Mouse (Mus musculus): ENCODE data around the gene Gm20388.

Gm20388 gene

DNA sequence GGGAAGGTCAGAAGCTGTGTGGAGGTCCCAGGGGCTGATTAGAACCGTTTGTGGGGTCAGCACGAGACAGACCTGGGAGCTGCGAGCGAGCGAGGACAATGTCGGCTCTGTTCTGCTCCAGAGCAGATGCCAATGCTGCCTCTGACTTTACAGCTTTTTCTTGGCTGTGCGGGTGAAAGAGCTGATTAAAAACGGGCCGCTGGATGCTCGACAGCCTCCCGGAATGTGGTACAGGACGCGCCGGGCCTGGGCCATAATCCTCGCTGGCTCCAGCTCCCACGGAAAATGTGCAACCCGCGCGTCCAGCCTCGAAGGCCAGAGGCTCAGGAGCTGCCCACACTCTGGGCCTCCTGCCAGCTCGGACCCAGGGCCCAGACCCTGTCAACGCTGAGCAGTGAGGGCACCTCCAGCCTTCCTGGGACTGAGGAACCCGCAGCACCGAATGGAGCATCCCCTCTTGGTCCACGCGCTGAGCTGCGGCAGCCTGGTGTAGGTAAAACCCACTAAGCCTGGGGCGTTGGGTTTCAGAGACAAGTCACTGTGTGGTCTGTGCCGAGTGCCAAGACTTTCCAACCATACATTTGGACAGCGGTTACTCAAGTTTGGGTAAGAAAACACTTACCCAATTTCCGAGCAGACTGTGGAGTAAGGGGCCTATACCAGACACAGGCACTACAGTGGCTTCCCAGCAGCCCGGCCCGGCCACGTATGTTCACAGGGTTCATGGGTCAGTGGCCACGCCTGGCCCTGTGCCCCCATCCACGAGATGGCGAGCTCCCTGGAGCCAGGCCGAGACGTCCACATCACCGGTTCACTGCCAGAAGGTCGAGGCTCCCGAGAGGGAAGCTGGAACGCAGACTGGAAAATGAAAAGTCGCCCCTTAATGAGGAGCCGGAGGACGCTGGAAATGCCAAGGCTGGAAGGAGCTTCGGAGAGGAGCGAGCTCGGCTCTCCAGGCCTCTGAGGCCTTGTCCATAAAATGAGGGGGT, 1557.7 kb downstream of the Gm20388 start:
- no peak for DNase-seq (ENCODE audit: low read depth, low spot score)

DNA sequence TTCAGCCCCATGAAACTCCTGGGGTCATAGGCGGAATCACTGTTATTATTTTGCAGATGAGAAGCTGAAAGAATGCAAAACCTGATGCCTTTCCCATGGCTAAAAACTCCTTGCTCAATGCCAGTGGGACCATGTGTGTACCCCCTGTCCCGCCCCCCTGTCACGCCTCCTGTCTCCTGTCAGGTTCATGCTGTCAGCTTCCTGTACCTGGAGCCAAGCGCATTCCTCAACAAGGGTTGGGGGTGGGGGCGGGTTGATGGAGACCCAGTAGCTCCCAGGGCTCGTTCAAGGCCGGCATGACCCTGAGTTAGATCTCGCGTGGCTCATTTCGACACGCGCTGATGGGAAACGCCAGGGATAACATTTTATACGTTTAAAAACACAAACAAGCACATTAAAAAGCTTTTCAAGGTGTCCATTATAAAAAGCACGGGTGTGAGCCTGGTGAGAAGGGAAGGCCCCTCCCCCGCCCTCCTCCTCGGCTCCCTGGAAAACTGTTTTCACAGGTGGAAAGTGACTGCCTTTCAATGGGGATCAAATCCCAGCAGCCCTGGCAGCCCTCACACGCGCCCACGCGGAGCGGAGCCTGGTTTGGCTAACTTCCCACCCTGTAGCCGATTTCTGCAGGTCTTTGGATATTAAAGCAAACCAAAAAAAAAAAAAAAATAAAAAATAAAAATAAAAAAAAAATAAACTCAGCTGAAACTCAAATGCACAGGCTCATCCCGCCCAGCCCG, 1563.7 kb downstream of the Gm20388 start:
- no peak for DNase-seq (ENCODE audit: low read depth, low spot score)

DNA sequence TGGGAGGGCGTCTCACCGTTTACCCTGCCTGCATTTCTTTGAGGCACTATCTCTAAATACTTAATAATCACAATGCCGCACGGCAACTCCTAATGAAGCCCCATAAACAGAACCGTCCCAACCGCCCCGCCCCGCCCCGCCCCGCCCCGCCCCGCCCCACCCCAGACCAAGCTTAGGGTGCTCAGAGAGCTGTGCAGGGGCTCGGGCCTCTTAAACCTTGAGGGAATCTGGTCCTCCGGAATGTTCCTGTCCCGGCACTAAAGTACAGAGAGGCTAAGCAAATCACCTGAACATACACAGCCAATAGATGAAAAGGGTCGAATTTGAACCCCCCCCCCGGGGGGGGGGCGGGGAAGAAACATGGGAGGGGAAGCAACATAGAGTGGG, 1564.2 kb downstream of the Gm20388 start:
- DNase-seq (ENCODE audit: low read depth, low spot score): no peak

DNA sequence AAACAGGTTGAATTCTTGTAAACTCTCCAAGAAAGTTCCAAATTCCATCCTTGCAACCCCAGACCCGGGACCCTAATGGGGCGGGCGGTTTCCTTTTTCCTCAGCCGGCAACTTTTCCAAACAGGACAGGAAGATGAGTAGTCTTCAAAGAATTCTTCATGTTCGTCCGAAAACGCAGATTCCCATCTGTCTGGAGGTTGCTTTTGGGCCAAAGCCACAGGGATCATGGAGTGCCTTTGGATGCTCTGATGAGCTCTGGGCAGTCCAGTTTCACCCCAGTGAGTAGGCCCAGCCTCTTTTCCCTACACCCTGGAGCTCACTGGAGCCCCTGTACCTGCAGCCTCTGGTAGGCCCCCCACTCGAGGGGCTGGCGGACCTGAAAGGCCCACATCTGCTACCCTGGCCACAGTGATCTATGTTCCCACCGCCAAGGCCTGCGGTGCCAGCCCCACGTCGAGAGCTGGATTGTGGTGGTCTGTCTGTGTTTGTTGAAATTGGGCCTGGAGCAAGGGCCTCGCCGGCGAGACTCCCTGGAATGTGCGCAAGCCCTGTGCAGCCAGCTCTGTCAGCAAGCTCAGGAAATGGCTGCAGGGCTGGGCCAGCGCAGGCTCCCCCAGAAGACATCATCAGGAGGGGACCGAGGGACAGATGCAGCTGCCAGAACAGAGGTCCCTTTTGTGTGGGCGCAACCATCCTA, 1567.4 kb downstream of the Gm20388 start:
- no peak for DNase-seq (ENCODE audit: low read depth, low spot score)

DNA sequence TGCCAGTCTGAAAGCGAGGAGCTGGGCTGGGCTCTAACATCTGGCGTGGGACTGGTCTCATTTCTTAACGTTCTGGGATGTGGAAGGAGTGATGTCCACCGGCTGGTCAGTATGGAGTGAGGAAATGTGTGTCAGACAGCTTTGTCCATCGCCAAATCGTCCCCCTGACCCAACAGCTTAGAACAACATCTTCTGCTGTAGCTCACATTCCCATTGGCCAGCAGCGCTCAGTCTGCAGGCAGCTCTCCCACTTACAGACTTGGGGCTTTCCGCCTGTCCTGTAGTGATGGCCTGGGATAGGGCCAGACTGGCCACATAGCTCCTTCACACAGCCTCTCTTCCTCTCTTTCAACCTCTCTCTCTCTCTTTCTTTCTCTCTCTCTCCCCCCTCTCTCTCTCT, 1568.5 kb downstream of the Gm20388 start:
- no peak for DNase-seq (ENCODE audit: low read depth, low spot score)

DNA sequence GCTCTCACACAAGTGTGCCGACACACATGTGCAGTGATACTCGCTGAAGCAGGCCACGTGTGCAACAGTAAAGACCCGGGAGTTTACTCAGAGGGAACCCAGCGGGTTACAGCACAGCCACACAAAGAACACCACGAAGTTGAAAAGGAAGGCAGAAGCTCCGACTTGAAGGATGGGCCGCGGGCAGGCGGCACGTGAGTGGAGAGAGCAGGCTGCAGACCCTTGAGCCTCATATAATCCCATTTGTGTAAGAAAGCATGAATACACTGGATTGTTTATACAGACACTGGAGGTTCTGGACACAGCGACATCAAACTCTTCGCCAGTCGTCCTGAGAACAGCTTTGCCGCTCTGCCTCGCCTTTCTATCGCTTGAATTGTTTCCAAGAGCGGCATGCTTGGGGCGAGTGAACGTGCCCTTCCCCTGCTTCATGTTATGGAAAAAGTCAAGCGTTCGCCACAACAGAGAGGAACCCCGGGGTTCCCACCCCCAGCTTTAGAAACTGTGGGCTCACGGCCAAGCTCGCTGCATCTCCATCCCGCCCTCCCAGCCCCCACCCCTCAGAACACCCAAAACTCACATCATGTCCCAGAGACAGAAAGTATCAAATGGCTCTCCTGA, 1569.9 kb downstream of the Gm20388 start:
- no peak for DNase-seq (ENCODE audit: low read depth, low spot score)

DNA sequence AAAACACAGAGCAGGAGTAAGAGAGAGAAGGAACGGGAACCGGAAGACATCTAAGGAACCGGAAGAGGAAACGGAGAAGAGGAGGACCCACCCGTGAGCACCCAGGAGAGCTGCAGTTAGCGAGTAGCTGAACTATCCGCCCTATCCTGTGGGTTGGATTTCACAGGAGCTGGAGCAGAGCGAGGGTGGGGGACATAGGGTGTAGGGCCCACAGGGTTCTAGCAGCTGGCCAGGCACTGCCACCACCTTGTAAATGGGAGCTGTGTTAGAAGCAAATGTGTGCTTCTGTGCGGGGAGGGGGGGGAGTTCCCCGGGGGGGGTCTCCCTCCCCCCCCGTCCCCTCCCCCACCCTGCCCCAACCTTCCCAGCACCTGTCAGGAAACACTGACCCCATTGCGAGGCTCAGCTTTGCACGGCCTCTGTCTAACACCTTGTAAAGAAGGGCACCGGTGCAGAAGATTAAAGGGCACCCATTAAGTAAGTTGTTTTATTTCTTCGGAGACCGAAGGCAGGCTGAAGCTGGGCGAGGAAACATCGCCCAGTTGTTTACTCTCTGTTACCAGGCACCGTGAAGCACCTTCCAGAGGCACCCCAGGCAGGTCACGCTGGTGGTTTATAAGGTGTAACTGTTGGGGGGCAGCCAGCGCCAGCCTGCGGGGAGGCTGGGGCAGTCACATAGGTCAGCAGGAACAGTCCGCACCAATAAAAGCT, 1573.6 kb downstream of the Gm20388 start:
- DNase-seq (ENCODE audit: low read depth, low spot score): no peak

DNA sequence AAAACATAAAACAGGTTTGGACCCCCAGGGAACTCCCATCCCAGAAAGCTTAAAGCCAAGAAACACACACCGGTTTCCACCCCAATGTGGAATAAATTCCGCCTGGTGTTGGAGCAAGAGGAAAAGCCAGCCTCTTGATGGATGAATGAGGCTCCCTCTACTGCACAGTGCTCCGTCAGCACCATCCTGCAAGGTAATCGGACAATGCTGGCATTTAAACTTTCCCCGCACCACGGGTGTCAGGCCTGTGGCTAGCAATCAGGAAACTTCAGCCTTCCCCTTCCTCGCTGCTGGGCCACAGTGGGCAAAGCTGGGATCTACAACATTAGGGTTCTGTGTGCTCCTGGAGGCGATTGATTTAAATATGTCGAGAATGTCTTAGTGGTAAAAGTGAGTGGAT, 1581.0 kb downstream of the Gm20388 start:
- no peak for DNase-seq (ENCODE audit: low read depth, low spot score)

DNA sequence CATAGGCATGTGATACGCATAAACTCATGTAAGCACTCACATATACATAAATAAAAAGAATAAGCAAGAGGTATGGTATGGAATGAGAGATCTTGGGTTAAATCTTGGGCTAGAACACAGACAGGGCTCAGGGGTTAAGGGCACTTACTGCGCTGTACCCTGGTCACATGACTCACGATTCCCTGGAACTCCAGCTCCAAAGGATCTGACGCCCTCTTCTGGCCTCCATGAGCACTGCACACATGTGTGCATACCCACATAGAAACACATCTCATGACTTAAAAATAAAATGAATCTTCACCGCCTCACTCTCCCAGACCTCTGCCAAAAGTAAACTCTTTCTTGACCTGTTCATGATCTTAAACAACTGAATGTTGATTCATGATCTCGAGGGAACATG, 1587.0 kb downstream of the Gm20388 start:
- no peak for DNase-seq (ENCODE audit: low read depth, low spot score)

DNA sequence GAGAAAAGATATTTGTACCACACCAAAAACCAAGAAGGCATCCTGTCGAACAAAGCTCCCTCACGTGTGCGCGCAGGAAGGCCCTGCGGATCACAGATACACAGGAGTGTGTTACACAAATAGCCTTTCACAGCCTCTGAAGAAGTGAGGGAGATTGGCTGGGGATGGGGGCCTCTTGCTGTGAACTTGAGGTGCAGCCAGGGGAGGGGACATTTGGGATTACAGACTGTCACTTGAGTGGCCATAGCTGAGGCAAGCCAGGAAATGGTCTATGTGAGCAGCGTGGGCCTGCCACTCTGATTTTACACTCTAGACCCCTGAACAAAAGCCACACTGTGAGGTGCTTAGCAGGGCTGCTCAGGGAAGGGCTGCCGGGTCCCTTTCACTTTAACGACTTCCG, 1601.1 kb downstream of the Gm20388 start:
- DNase-seq (ENCODE audit: low read depth, low spot score): no peak

DNA sequence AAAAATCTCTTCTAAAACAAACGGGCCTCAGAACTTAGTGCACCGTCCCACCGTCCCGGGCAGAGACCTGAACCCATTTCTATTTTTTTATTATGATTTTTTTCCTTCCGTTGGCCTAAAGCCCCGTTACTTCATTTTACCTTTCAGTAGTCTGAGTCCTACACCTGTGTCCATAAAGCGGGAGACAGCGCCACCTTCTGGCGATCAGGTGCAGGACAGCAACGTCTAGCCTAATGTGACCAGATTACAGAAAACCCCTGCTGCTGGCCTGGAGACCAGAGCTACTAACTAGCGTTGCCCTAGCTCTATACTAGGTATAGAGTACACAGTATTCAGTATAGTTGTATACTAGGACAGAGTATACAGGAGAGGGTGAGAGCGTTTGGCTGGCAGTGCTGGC, 1602.8 kb downstream of the Gm20388 start:
- peak; percentile 52 for DNase-seq (ENCODE audit: low read depth, low spot score)

DNA sequence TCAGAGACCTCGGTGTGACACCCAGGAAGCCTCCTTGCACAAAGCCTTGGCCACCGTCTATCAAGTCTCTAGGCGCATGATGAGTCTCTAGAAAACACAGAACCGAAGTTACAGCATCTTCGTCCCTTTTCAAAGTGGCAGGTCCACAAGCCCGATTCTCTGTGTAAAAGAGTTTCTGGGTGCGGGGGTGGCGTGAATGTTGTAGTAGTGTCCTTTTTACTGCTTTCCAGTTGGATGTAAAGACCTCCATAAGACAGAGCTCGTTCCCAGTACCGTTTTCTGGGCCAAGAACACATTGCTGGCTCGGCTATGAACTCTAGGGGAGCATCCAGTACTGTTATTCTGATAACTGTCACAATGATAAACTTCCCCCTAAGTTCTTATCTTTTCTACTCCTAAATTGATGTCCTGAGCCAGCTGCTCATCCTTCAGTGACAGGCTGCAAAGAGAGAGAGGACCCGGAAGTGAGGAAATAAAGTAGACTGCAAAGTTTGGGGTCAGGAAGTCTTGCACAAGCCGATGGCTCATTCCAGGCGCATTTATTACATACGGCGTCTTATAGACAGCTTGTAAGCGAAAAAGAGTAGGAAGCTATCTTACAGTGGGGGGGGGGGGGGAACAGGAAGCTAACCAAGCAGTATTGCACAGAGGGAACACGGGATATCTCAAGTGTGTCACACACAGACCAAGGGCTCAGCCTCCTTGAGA, 1614.6 kb downstream of the Gm20388 start:
- DNase-seq (ENCODE audit: low read depth, low spot score): no peak

DNA sequence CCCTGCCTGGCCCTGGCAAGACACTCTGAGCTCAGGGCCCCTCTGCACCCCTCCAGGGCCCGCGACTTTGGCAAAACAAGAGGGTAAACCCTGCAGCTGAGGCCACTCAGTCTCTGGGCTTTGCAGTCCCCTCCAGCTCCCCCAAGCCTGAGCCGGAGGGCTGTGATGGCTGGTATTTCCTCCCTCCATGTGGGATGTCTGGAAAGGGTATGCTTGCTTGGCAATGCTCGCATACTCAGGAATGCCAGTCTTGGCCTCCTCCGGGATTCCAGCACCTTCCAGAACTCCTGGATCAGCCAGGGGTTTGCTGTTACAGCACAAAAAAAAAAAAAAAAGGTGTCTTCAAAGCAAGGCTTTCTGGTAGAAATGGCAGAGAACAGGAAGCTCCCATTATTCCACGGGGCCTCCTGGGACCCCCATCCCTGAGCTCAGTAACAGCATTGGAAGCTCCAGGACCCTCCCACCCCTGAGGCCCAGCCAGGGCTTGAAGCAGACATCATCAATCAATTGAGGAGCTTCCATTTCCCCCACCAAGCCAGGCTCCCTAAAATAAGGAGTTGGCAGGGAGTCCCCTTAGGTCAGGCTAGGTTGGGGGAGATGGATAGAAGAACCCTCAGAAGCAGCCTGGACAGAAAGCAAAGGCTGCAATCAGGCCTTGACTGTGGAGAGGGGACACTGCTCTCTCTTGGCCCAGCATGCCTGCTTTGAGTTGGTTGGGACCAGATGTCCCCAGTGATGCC, 1616.3 kb downstream of the Gm20388 start:
- DNase-seq (ENCODE audit: low read depth, low spot score): no peak

DNA sequence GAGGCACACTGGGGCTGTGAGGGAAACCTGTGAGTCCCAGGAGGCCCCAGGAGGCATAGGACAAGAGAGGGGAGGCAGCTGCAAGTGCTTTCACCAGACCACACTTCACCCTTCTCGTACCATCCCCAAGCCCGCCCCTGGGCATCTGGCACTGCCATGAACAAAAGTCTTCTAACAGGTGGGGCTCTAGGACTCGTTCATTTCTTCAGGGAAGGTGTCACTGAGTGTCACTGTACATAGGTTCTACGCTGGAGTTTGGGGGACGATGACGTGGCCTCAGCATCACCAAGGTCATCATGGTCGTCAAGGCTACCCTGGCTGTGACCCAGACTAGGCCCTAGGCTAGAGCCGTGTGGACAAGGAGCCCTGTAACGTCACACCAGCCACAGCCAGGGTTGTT, 1617.1 kb downstream of the Gm20388 start:
- no peak for DNase-seq (ENCODE audit: low read depth, low spot score)

DNA sequence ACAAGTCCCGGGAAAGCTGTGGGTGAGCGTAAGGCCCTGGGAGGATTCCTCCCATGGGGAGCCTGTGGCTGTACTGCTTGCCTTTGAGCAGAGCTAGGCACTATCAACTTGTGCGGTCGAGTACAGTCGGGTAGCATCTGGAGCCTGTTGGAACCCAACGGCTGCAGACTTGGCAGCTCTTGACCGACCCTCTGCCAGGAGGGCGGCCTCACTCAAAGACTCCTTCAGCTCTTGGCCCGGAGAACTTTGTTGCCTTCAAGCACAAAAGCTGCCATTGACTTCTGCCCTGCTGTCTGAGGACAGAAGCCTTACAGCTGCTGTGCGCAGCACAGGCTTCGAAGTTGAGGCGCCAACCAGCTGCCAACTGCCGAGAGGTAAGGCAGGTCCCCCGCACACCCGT, 1618.1 kb downstream of the Gm20388 start:
- no peak for DNase-seq (ENCODE audit: low read depth, low spot score)

DNA sequence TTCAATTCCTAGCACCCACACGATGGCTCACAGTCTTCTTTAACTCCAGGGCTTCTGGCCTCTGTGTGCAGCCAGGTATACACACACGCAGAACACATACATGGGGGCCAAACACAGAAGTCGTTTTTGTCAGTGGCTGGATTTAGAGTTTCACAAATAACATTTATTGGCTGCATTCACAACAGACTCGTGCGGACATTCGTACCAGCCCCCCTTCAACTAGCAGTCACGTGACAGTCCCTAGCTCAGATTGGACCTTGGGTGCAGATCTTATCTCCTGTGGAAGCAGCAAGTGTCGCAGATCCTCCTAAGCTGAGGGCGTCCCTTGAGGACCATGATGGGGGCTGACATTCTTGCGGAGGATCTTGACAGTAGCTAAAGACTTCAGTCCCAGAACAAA, 1620.0 kb downstream of the Gm20388 start:
- DNase-seq (ENCODE audit: low read depth, low spot score): no peak

DNA sequence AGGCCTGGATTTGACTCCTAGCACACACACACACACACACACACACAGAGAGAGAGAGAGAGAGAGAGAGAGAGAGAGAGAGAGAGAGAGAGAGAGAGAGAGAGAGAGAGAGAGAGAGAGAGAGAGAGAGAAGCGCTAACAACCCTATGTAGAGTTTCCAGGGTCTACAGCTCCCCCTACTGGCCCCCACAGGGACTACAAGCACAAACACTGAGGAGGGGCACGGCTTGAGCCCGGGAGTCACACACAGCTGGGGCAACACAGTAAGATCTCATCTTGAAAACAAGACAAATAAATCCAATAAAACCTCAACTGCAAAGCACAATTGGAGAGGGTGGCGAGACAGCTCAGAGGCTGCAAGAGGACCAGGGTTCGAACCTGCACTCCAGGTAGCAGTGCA, 1621.7 kb downstream of the Gm20388 start:
- DNase-seq (ENCODE audit: low read depth, low spot score): no peak

DNA sequence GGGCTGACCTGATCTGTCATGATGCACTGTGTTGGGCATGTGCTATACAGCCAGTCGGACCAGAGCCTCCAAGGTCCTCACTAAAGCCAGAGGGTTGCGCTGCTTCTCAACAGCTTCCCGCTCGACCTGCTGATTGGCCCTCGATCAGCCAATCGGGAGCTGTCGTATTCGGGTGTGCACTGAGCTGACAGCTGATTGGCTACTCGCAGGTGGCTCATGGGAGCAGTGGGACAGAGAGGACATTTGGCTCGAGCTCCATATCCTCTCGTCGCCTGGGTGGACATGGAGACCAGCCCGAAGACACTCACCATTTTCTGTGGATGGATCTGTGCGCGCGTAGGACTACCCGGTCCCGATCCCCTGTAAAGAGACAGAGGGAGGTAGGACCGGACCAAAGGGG, 1631.2 kb downstream of the Gm20388 start:
- no peak for DNase-seq (ENCODE audit: low read depth, low spot score)

DNA sequence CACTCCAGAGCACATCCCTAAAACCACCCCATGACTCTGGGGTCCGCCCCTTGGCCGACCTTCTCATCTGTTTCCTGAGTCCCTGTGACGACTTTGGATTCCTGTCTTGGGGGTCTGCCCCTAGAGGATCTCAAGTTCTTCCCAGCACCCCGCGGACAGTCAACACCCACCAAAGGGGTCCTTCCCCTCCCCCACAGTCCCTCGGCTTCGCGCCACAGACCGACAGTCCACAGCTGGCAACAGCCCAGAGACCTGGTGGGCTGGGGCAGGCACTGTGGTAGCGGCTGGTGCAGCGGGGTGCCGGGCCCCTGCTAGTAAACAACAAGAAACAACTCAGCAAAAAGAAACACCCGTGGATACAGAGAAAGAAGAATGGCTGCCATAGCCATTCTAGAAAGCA, 1632.3 kb downstream of the Gm20388 start:
- DNase-seq (ENCODE audit: low read depth, low spot score): no peak

DNA sequence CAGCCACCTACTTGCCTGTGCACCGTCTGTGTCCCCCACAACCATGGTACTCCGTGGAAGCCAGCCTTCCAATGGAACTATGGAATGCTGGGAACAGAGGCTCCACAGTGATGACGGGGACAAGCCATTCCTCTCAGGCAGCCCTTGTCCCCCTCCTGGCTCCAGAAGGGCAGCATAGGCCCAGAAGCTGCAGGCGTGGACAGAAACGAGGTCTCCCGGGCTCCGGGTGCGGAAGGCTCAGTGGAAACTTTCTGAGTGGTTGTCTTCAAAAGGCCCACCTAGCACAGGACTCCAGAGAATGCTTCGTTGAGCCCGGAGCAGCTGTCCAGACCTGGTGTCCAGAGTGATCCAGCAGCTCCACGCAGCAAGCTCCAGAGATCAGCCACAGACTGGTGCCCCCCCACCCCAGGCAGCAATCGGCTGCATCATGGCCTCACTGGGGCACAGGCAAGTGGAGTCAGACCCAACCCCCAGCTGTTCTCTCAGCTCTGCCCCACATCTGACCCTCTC, 1633.7 kb downstream of the Gm20388 start, which contains the start of gene 1700018B08Rik:
TSS of gene 1700018B08Rik (minus strand) at position 45 of the 510 bp plus-strand sequence.
- no peak for DNase-seq (ENCODE audit: low read depth, low spot score)

Measured in CD4-positive helper T cell, adult 2 months (primary cell).